Mouse (Mus musculus) heart, adult 2 months (tissue): Measurements from ENCODE around the gene Naa38.

Experiments
- CTCF ChIP-seq: fragments of 200-600 bp; IDR thresholded peaks from 2 replicates; pipeline ENCODE4 v1.8.1; 2022; ENCODE audit warnings: antibody characterized with exemption, mild to moderate bottlenecking, moderate library complexity
- EP300 ChIP-seq: fragments of 200-500 bp; IDR thresholded peaks from 2 replicates; pipeline ENCODE4 v1.6.1; 2011; ENCODE audit warnings: low read depth, low read length, control low read depth; ENCODE audit not compliant: insufficient read depth

- no peak for TF ChIP-seq CTCF
- no peak for TF ChIP-seq EP300
Measured at GRCm38 (mm10) chr11:69414421-69415326, 19.4 kb downstream of the Naa38 start.
